Mouse (Mus musculus): ENCODE results near the gene Tmem219.

Tmem219 gene

DNA sequence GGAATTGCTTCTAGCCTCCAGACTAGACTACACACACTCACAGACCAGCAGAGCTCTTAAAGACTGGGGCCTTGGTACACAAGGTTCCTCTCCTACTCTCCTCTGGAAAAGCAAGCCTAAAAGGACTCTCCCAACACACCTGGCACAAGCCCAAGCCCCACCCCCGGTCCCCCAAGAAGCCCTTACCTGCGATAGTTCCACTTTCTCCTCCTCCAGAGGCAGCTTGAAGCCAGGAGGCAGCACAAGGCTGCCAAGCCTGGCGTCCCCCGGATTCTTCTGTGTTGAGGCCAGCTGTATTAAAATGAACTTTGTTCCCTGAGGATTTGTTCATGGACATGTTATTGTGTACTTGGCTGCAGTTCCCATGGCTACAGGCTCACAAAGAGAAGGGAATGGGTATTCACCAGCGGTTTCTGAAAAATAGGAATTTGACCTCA lies at the start of gene Tmem219:
Gene Tmem219, minus strand, starts transcription at position 294 of the 437 bp plus-strand sequence.
- no peak for DNase-seq (ENCODE audit: low read depth, low spot score)

DNA sequence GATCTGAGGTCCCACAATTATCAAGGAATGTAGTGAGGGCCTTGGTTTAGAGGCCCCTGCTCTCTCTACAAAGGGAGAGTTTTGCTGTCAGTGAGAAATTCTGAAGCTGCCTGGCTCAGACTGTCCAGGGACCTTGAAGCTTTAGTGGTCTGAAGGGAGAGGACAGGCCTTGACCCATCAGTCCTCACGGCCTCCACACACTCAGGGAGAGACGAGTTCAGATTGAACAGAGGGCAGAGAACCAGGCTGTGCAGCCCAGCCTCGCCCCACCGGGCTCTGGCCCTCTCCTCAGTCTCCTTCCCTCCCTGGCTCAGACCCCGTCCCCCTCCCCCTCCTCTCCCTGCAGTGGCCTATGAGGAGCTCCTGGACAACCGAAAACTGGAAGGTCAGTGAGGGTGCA lies 44.6 kb upstream of the Tmem219 start:
- no peak for DNase-seq (ENCODE audit: low read depth, low spot score)

DNA sequence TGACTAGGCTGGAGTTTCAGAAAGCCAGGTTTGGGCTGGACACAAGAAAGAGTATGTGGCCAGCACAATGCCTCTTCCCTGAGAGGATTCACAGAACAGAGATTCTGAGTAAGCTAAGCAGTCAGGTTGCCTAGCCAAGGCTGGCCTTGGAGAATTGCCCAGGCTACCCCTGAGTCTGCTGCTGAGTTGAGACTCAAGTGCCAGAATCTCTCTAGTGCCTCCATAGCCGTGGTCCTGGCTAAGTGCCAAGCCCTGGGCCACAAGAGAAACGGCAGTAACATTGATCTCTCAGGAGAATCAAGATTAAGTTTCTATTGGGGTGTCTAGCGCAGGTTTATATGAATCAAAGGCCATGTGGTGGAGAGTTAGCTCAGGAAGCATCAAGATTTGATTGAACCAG lies 42.9 kb upstream of the Tmem219 start:
- no peak for DNase-seq (ENCODE audit: low read depth, low spot score)

DNA sequence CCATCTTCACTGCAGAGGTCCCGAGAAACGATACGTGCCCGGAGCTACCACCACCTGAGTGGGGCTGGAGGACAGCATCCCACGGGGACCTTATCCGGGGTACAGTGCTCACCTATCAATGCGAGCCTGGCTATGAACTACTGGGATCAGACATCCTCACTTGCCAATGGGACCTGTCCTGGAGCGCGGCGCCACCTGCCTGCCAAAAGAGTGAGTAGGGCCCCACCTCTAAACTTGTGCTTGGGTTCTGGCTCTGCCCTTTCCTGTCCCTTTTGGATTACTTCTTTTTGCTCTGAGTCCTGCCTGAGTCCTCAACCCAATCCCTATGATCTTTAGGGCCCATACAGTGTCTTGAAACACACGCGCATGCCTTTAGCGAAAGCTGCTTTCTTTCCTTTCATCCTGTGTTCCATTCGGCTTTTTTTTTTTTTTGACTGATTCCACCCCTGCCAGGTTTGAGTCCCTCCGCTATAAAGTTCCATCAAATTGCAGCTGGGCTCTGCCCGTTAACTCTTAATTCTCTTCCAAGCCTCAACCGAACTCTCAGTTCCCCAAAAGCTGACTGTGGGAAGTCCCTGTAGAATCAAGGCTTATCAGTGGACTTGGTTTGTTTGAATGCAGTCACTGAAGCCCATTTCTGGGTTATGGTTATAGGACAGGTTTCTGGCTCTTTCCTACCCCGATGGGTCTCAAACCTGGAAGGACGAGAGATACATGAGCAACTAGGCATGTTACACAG lies 41.0 kb upstream of the Tmem219 start:
- DNase-seq (ENCODE audit: low read depth, low spot score): peak; percentile 13

DNA sequence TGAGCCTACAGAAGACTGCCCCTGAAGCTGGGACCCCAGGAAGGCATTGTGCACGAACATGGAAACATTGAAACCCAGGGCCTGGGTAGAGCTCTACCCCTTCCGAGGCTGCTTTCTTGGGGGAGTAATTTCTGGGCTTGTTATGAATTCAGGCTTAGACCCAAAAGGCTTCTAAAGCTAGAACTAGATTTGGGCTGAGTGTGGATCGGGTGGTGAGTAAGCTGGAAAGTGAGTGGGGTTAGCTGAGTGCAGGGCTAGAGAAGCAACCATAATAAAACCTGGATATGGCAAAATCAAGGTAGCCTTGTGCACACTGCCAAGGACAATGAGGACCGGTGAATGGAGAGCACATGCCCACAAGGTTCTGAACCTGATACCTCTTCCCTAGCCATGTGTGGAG lies 39.2 kb upstream of the Tmem219 start:
- no peak for DNase-seq (ENCODE audit: low read depth, low spot score)

DNA sequence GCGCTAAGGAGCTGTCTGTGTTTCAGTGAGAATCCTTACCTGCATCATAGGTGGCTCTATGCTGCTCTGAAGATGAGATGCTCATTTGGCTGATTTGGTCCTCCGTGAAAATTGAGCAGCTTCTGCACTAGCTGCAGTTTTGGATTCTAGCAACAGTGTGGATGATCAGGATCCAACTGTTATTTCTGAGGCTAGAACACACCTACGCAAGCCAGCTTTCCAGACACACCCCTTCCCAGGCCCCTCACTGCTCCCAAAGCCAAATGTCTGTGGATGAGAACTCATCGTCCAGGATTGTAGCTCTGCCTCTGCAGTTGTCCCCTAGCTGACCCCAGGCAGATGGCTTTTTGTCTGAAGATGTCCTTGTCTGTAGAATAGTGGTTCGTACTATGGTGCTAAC lies 38.4 kb upstream of the Tmem219 start:
- no peak for DNase-seq (ENCODE audit: low read depth, low spot score)

DNA sequence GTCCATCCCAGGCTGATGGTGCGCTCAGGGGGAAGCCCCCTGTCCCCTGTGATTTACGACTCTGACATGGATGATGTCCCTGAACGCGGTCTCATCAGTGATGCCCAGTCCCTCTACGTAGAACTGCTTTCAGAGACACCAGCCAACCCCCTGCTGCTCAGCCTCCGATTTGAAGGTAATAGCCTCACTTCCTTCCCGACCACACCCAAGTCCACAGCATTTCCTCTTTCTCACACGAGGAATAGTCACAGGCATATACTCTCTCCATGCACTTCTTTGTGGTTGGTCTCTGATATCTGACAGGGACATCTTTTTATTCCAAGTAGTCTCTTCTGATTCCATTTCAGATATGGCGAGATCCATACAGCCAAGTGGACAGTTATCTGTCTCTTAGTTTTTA lies 37.1 kb upstream of the Tmem219 start:
- no peak for DNase-seq (ENCODE audit: low read depth, low spot score)

DNA sequence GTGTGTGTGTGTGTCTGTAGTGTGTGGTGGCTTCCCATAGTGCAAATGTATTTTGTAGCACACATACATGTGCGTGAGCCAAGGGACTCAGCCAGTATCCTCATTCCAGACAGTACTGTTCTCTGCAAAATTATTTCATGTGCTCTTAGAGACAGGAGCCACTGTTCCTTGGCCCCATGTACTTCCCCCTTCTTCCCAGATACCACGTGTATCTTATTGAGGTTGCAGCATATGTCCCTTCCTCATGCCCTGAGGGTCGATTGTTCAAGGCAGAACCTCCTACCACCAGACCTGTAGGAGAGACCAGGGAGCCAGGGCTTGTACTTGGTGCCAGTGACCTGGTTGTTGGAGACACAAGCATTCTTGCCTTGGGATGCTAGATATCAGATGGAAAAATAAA lies 32.4 kb upstream of the Tmem219 start:
- no peak for DNase-seq (ENCODE audit: low read depth, low spot score)

DNA sequence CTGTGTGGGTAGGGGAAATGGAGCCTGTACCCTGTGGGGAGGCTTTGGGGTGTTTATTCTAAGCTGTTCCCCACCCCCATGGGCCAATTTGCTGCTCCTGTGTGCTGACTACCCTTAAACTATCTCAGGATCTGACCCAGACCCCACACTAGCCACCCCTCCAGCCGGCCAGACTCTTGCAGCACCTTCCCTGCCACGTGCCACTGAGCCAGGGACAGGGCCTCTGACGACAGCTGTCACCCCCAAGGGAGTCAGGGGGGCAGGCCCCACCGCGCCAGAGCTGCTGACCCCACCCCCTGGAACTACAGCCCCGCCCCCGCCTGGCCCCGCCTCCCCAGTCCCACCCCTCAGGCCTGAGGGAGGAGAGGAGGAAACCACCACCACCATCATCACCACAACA lies 29.9 kb upstream of the Tmem219 start:
- no peak for DNase-seq (ENCODE audit: low read depth, low spot score)

DNA sequence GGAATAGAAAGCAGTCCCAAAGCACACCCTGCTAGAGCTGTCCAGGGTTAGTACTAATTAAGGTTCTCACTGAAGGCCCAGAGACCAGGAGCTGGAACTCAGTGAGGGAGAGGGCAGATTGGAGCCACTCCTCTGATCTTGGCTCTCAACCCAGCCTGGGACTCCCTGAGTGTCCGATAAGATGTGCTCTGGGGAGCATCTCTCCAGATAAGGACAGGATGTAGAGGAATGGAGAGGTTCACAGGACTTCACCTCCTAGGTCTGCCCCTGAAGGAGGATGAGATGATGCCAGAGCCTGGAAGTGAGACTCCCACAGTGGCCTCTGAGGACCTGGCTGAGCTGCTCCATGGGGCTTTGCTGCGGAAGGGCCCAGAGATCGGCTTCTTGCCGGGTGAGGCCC lies 29.0 kb upstream of the Tmem219 start:
- no peak for DNase-seq (ENCODE audit: low read depth, low spot score)

DNA sequence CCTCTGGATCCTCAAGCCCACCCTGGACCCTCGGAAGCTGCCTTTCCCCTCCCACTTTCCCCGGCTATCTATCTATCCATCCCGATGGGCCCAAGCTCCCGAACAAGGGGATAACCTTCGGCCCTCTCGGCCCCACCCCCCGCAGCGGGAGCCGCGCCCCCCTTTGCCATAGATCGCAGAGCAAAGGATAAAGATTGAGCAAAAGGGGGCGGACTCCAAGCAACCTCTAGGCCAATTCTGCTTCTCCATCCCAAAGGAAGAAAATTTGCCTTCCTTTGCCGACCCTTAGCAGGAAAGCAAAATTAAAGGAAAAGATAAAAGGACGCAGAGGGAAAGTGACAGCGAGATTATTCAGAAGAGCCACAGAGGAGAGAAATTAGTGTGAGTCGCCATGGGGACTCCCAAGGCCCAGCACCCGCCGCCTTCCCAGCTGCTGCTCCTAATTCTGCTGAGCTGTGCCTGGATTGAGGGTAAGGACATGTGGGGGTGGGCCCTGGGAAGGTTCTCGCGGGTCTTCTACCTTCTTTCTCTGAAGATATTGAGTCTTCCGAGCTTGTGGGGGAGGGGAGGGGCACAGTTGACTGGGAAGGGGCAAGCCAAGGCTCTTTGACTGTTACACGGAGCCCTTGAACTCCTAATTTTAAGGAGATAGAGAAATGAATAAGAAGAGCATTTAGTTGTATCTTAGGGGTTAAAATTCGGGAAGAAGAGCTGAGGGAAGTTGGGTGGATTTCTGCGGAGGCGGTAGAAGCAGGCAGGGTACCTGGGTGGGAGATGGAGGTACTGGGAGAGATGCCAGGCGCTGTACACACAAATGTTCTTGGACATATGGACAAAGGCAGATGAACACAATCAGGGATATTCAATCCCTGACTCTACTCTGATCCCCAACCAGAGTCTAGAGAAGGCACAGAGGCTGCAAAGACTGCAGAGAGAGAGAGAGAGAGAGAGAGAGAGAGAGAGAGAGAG lies 28.2 kb upstream of the Tmem219 start:
- no peak for DNase-seq (ENCODE audit: low read depth, low spot score)

DNA sequence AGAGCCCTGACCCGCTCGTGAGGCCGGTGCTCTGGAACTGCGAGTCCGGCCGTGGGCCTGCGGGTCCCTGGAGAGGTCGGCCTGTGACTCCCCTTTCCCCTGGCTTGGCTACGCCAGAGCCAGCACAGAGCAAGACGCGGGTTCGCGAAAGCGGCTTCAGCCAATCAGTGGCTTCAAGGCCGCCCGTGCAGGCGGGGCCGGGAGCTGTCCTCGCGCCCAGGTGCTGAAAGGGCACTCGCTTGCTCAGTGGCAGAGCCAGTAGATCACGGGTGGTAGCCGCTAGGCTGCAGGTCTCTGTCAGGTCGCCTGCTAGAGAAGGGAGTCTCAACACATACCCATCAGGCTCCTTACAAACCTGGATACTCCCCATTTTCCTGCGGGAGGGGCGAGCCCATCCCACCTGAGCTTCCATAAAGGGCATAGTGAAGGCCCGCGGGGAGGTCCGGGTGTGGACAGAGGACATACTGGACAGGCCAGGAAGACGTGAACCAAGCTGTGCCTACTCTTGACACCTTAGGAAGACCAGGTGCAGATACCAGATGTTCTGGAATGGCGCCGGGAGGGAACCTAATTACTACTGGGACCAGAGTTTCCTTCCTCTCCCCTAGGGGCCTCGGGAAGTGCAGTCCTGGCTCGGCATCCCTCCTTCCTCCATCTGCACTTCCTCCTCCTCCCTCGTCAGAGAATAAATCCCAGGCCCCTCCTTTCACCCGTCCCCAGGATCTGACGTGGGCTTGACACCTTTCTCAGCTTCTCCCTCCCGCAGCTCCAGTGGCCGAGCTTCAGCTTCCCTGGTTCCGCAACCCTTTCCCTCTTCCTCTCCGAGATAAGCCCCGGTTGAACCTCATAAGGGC lies 27.3 kb upstream of the Tmem219 start, which contains the start of gene Sez6l2:
Gene Sez6l2, plus strand, starts transcription at position 771 of the 854 bp plus-strand sequence.
- peak; percentile 89 for DNase-seq (ENCODE audit: low read depth, low spot score)

DNA sequence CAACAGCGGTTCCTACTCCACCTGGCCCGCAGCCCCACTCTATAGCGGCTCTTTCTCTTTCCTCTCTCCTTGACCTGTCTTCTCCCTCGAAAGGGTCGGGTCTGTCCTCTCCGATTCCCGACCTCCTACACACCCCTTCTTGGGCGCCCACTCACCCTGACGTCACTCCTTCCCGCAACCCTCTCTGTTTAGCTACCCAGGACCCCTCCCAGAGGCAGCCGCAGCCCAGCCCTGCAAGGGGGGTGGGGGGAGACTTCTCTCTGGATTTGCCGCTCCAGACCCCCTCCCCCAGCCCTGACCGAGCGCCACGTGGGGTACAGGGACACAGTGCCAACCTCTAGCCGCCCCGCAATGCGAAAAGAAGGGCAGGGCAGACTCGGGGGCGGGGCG lies 26.7 kb upstream of the Tmem219 start, which contains the start of gene Asphd1:
Gene Asphd1, minus strand, starts transcription at position 180 of the 390 bp plus-strand sequence.
- no peak for DNase-seq (ENCODE audit: low read depth, low spot score)

DNA sequence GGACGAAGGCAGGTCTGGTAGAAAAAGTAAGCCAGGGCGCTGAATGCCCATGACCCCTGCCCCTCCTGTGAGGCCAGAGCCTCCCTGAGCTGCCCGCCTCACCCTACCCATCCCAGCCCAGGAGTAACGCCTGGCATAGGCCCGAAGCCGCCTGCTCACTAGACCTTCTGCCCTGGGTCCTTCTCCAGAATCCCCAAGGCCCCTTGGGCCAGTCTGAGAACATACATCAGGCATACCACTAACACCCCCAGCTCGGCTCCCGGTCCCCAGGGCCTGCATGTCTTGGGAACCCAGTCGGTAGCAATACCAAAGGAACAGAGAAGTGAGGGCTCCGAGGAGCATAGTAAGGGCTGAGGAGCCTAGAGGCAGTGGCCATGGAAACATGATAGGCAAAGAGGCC lies 25.9 kb upstream of the Tmem219 start:
- DNase-seq (ENCODE audit: low read depth, low spot score): no peak

DNA sequence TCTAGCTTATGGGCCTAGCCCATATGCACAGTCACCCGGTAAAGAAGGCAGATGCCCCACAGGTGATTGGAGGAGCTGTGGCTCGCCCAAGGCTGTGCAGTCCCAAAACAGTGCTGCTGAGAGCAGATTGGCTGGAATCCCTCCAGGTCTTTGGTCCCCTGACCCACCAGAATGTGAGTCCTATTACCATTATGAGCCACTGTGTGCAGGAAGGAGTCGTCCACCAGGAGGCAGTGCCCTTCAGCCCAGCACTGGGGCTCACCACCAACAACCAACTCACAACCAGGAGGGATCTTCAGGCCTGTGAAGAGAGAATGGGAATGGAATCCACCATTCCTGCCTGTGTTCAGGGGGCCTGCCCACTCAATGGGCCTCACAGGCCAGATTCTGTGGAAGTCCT lies 23.8 kb upstream of the Tmem219 start:
- DNase-seq (ENCODE audit: low read depth, low spot score): peak; percentile 23

DNA sequence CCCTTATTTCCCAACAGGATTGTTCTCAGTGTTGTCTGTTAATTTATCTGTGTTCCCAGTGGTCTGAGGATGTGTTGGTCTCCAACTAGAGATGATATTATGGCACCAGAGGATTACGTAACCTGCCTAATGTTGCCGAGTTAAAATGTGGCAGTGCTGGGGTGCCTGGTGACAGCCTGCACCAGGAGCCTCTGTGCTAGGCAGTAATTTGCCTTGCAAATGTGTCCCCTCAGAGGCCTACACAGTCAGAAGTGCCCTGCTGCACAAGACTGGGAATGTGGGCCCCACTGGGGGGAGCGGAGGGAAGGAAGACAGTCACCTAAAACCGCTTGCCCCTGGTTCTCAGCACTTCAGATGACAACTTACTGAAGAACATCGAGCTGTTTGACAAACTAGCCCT lies 19.1 kb upstream of the Tmem219 start:
- no peak for DNase-seq (ENCODE audit: low read depth, low spot score)

DNA sequence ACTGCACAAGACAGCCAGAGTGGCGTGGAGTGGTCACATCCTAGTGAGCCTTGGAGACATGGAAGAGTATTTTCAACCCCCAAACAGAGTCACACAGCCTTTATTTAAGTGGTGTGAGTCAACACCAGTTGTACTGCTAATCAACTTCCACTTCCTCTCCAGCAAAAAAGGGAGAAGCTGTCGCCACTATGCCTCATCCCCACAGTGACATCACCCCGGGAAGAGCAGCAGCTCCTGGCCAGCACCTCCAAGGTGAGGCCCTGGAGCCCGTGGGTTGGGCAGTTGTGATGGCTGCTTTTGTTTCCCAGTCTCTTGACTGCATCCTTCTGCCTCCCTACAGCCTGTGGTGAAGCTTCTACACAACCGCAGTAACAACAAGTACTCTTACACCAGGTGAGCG lies 18.5 kb upstream of the Tmem219 start:
- DNase-seq (ENCODE audit: low read depth, low spot score): no peak

DNA sequence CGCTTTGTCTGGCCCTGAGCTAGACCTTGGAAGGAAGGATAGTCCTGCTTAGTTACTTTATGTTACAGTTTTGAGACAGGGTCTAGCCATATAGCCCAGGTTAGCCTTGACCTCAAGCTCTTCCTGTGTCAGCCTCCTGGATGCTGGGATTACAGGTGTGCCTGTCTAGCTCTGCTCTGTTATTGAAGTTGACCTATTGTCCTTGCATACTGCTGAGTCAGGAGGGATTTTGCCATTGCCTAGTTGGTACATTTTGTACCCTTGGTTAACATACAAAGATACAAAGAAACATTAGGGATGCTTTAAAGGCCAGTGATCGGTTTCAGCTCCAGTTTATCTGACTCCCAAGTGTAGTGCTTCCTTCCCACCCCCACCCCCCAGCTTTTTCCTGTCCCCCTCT lies 9.9 kb upstream of the Tmem219 start:
- no peak for DNase-seq (ENCODE audit: low read depth, low spot score)

DNA sequence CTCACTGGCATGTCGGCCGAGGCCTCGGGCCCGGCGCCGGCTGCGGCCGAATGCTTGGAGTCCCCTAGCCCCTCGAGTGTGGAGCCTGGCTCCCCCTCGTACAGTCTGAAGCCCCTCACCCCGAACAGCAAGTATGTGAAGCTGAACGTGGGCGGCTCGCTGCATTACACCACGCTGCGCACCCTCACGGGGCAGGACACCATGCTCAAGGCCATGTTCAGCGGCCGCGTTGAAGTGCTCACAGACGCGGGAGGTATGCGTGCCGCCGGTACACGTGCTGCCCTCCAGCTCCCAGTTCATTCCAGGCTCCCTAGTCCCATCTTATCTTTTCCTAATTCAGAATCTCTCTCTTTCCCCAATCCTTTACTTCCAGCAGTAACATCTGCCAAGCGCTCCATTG lies 6.3 kb upstream of the Tmem219 start:
- no peak for DNase-seq (ENCODE audit: low read depth, low spot score)

DNA sequence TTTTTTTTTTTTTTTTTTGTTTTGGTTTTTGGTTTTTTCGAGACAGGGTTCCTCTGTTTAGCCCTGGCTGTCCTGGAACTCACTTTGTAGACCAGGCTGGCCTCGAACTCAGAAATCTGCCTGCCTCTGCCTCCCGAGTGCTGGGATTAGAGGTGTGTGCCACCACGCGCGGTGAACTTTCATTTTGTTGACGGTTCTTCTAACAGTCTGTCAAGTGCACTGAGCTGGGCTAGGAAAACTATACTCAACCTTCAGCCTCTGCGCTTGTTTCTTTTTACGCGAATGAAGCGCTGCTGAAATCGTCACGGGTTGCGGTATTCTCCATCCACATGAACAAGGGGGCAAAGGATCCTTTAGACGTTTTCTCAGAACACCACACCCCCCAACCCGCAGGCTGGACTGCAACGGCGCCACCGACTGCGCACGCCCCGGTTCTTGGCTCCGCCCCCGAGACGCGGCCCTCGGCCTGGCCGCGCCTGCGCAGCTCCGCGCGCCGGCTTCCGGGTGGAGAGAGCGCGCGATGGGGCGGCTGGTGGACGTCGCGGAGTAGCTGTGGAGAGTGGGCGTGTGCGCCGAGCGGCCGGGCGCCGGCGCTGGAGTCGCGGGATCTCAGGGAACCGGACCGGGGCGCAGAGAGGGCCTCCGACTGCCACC lies 5.8 kb upstream of the Tmem219 start, which contains the start of gene Kctd13:
Gene Kctd13, plus strand, starts transcription at position 496 of the 654 bp plus-strand sequence.
- peak; percentile 92 for DNase-seq (ENCODE audit: low read depth, low spot score)

DNA sequence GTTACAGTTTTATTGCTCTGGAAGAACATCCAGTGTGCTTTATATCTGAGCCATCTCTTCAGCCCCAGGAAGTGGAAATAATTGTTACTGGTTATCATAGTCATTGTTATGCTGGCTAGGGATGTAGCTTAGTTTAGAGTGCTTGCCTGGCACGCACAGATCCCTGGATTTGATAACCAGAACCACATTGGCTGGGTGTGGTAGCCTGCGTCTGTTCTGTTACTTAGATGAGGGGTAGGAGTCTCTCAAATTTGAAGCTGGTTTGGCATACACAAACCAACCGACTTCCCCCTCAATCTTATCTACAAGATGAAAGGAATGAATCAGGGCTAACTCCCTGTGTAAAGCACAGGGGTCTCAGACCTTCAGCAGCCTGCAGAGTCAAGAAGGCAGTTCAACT lies 3.6 kb upstream of the Tmem219 start:
- no peak for DNase-seq (ENCODE audit: low read depth, low spot score)

All from forelimb bud, embryonic 11.5 days (tissue).